ENCODE assay signal across 8 mouse cellular contexts in the genomic region with DNA sequence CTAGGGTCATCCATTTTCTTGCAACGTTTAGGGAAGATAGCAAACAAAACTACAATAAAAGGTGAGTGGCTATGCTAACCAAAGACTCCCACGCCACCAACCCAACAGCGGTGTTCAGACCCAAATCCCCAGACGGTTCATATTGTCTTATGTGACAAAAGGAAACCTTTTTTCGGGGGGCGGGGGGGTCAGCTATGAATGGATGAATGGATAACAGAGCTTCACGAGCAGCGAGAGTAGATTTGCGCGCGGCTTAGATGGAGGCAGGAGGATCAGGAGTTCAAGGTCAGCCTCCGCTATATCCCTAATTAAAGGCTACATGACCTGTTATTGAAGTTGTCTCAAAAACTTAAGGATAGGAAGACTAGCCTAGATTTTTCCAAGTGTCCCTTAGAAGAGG. TPM values are rescaled to one million over a fixed set of nuclear protein-coding genes. Genes with fewer than 3 reads are reported as not detected.
DNase-seq lines count a peak whose midpoint lies in the region; ATAC-seq lines count a peak whose summit lies in the region.

No protein-coding gene starts in this region.

- peak overlapping the region; percentile 58; the same call in 1 of the 2 replicates for H3K9ac ChIP-seq in lung, embryonic 15.5 days
- H3K9ac ChIP-seq in midbrain, embryonic 11.5 days (ENCODE audit: low read length), result peak overlapping the region; percentile 36; the same call in 1 of the 2 replicates

- no peak for ATAC-seq in lung, embryonic 15.5 days (ENCODE audit: borderline replicate concordance, extremely low read depth, low FRiP score, low TSS enrichment)
- no peak for ATAC-seq in midbrain, embryonic 11.5 days (ENCODE audit: low FRiP score)

- no peaks in the 10 kb centered on the region for H3K9me3 ChIP-seq in lung, embryonic 15.5 days
- H3K9me3 ChIP-seq in midbrain, embryonic 11.5 days (ENCODE audit: control insufficient read depth, low read length), result no peaks in the 10 kb centered on the region

- peak overlapping the region; percentile 62 for H3K4me2 ChIP-seq in lung, embryonic 15.5 days
- H3K4me2 ChIP-seq in midbrain, embryonic 11.5 days, result peak overlapping the region; percentile 53; the same call in 1 of the 2 replicates

- H3K27ac ChIP-seq in lung, embryonic 15.5 days, result no peak overlapping the region
- H3K27ac ChIP-seq in midbrain, embryonic 11.5 days (ENCODE audit: low read depth, low read length), result no peak overlapping the region

- H3K27me3 ChIP-seq in lung, embryonic 15.5 days, result no peaks in the 10 kb centered on the region
- peaks cover 3% of the 10 kb centered on the region; the same call in 1 of the 2 replicates for H3K27me3 ChIP-seq in midbrain, embryonic 11.5 days (ENCODE audit: control insufficient read depth, insufficient read depth, low read length)

- H3K36me3 ChIP-seq in lung, embryonic 15.5 days, result no peaks in the 10 kb centered on the region
- no peaks in the 10 kb centered on the region for H3K36me3 ChIP-seq in midbrain, embryonic 11.5 days (ENCODE audit: control insufficient read depth, insufficient read depth, low read length)

- DNase-seq in lung, postnatal 4 days, result no peak
- DNase-seq in cerebellum, postnatal 14 days, result peak; percentile 60 to 65
- peak; percentile 55 for DNase-seq in induced T-regulatory cell, adult 2 months (ENCODE audit: low read depth)
- DNase-seq in midbrain, embryonic 11.5 days (ENCODE audit: low spot score, missing footprints), result peak; percentile 91
- no peak for DNase-seq in testis, postnatal 10 days (ENCODE audit: low spot score)
- no peak for DNase-seq in frontal cortex, postnatal 36 days (ENCODE audit: low spot score in 2 of 2)
- DNase-seq in layer of hippocampus, adult 9-10 months (ENCODE audit: low spot score), result no peak

- H3K4me3 ChIP-seq in lung, embryonic 15.5 days, result peak overlapping the region; percentile 66
- peak overlapping the region; percentile 59 for H3K4me3 ChIP-seq in midbrain, embryonic 11.5 days (ENCODE audit: low read depth, low read length)

- WGBS in lung, embryonic 15.5 days, result 7% methylated on average over 12 of the region's 12 CpGs
- whole genome bisulfite sequencing in midbrain, embryonic 11.5 days, result 5% methylated on average over 12 of the region's 12 CpGs

- H3K4me1 ChIP-seq in lung, embryonic 15.5 days, result peaks cover 7% of the 10 kb centered on the region
- no peaks in the 10 kb centered on the region; the same call in 1 of the 2 replicates for H3K4me1 ChIP-seq in midbrain, embryonic 11.5 days (ENCODE audit: control insufficient read depth, insufficient read depth, low read length)

RNA-seq across cellular contexts. Expression of a gene that starts 6.3 kb away (rescaled TPM):
- polyA plus RNA-seq in lung, embryonic 15.5 days (2015; fragmentation: Nextera tagmentation; extraction: Ambion mirVana), result 35.5 and 42.1 TPM in 2 replicates
- 9.9 and 10.5 TPM in 2 replicates for polyA plus RNA-seq in midbrain, embryonic 11.5 days (2014; fragmentation: Nextera tagmentation; extraction: Ambion mirVana)

RNA-seq across cellular contexts. Expression of a gene that starts 24.2 kb away (rescaled TPM):
- polyA plus RNA-seq in lung, embryonic 15.5 days (2015; fragmentation: Nextera tagmentation; extraction: Ambion mirVana), result not detected in 2 replicates
- polyA plus RNA-seq in midbrain, embryonic 11.5 days (2014; fragmentation: Nextera tagmentation; extraction: Ambion mirVana), result not detected in 2 replicates

Comparison
In these comparisons a context has a peak if more than half of its experiments do, and no peak if none do; other contexts are left out.
1. DNase-seq: peak in cerebellum, postnatal 14 days (2 of 2), induced T-regulatory cell, adult 2 months (single experiment) and midbrain, embryonic 11.5 days (single experiment); none in lung, postnatal 4 days (0 of 2), testis, postnatal 10 days (single experiment), frontal cortex, postnatal 36 days (0 of 2) and layer of hippocampus, adult 9-10 months (single experiment).